Mouse (Mus musculus) forebrain, embryonic 15.5 days (tissue): ENCODE data around the gene 1110012L19Rik. TPM values are rescaled to one million over a fixed set of nuclear protein-coding genes. Genes with fewer than 3 reads are reported as not detected.

Experiments
- polyA plus RNA-seq: library from polyadenylated mRNA; unstranded; fragments of >200 nt; fragmentation: Nextera tagmentation; extraction: Ambion mirVana; gene quantifications from 2 replicates; pipeline ENCODE4 v1.2.1, GENCODE M21; 2015

Gene 1110012L19Rik
- polyA plus RNA-seq, 1 experiment from 2014 or later, result 37.2 TPM

Other genes with a start within 250 kb of the 1110012L19Rik start
- 14.8 and 16.4 TPM in 2 replicates for gene Ids, start 20.8 kb upstream of the 1110012L19Rik start, polyA plus RNA-seq
- 50.0 and 51.1 TPM in 2 replicates for gene Tmem185a, start 91.3 kb downstream of the 1110012L19Rik start, polyA plus RNA-seq